Mouse (Mus musculus): ENCODE data around the gene Gm10974. TPM values are rescaled to one million over a fixed set of nuclear protein-coding genes. Genes with fewer than 3 reads are reported as not detected.

Gm10974 gene
- not detected in 2 replicates for polyA plus RNA-seq (2012; rRNA removed)

GRCm38 (mm10) chr7:66365904-66366303, at the start of gene Gm10974:
Gene Gm10974, plus strand, starts transcription at chr7:66365905.

GRCm38 (mm10) chr7:66387813-66388521, 22.3 kb downstream of the Gm10974 start, which contains the start of gene Lrrk1:
Gene Lrrk1, minus strand, starts transcription at chr7:66388350.

GRCm38 (mm10) chr7:66427437-66428161, 61.9 kb downstream of the Gm10974 start, which contains the start of gene Aldh1a3:
Gene Aldh1a3, minus strand, starts transcription at chr7:66427517.

Other genes starting within 250 kb of the Gm10974 start
- gene Lrrk1, start 22.4 kb downstream of the Gm10974 start, polyA plus RNA-seq (2012; rRNA removed): 3.2 and 3.6 TPM in 2 replicates
- gene Aldh1a3, start 61.6 kb downstream of the Gm10974 start, polyA plus RNA-seq (2012; rRNA removed): 0.21 and 0.27 TPM in 2 replicates

All from liver, embryonic 14 days (tissue).